Mouse (Mus musculus): Measurements from ENCODE around the gene Bcl7a.

DNA sequence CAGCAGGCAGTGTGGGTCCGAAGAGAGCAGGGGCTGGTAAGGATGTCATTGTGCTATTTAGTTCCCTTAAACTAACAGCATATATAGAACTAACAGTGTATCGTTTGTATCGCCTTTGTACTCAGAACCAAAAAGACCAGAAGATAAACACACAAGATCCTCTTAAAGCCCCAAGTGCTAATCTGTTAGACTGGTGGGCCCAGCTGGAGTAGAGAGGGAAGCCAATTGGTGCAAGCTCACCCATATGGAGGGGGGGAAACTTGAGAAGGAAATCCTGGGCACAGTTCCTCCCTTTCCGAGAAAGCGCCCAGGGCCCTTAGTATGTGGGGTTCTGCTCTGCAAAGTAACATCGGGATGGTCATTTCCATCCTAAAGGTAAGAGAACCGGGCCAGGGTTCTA, 33.4 kb upstream of the Bcl7a start:
- TF ChIP-seq POLR2A (IDR thresholded peaks at IDR 0.05; ENCODE audit: low read depth, low read length) (no peak), KAT2A (IDR thresholded peaks at IDR 0.05; ENCODE audit: insufficient replicate concordance, low read length) (no peak), ETS1 (conservative IDR thresholded peaks at IDR 0.05; ENCODE audit: low read depth, low read length) (no peak), CTCF (conservative IDR thresholded peaks at IDR 0.05 in 1 of 2, IDR thresholded peaks at IDR 0.05 in 1 of 2; ENCODE audit: low read depth in 2 of 2, low read length in 2 of 2) (no peak), EP300 (IDR thresholded peaks at IDR 0.05; ENCODE audit: low read length) (no peak), MYC (IDR thresholded peaks at IDR 0.05; ENCODE audit: low read depth, low read length) (no peak), BHLHE40 (IDR thresholded peaks at IDR 0.05; ENCODE audit: low read depth, low read length) (no peak), SIN3A (IDR thresholded peaks at IDR 0.05; ENCODE audit: low read length) (no peak), RAD21 (IDR thresholded peaks at IDR 0.05; ENCODE audit: low read depth, low read length) (no peak), MAZ (IDR thresholded peaks at IDR 0.05; ENCODE audit: low read depth, low read length) (no peak), USF2 (conservative IDR thresholded peaks at IDR 0.05; ENCODE audit: low read depth, low read length) (no peak), MXI1 (IDR thresholded peaks at IDR 0.05; ENCODE audit: low read depth, low read length) (no peak)
